Mouse (Mus musculus) spleen, embryonic (tissue): ENCODE results near the gene Bri3bp.

Experiments used
- CTCF ChIA-PET: fragments of 350-600 bp; sonication (Branson Sonifier 250); formaldehyde crosslinking; loops from one replicate; lab custom pipeline; 2022; lab: Charles Lee

Bri3bp gene

GRCm38 (mm10) chr5:125446344-125446743 is 5.0 kb downstream of the Bri3bp start:
- CTCF ChIA-PET, result no interaction called here

GRCm38 (mm10) chr5:125448026-125448425 is 6.7 kb downstream of the Bri3bp start:
- CTCF ChIA-PET, result no interaction called here

- CTCF ChIA-PET, result no interaction called here
Measured at GRCm38 (mm10) chr5:125448631-125449030, 7.3 kb downstream of the Bri3bp start.

GRCm38 (mm10) chr5:125449306-125449705 is 7.9 kb downstream of the Bri3bp start:
- CTCF ChIA-PET, result no interaction called here

GRCm38 (mm10) chr5:125452573-125452972 is 11.2 kb downstream of the Bri3bp start:
- CTCF ChIA-PET, result no interaction called here

GRCm38 (mm10) chr5:125456100-125456499 is 14.7 kb downstream of the Bri3bp start:
- CTCF ChIA-PET, result no interaction called here

GRCm38 (mm10) chr5:125457538-125457937 is 16.2 kb downstream of the Bri3bp start:
- CTCF ChIA-PET, result interaction anchor here (0.6 kb wide), 1 partner anchor 16 kb away, joined by 3 read pairs; no protein-coding TSS in a partner anchor

GRCm38 (mm10) chr5:125460574-125460973 is 19.2 kb downstream of the Bri3bp start:
- CTCF ChIA-PET, result interaction anchor here (0.6 kb wide), 1 partner anchor 92 kb away, joined by 4 read pairs; no protein-coding TSS in a partner anchor

GRCm38 (mm10) chr5:125461868-125462445 is 20.6 kb downstream of the Bri3bp start:
- CTCF ChIA-PET, result no interaction called here

GRCm38 (mm10) chr5:125465192-125465591 is 23.8 kb downstream of the Bri3bp start:
- CTCF ChIA-PET, result interaction anchor here (0.7 kb wide), 1 partner anchor 84 kb away, joined by 6 read pairs; no protein-coding TSS in a partner anchor

- CTCF ChIA-PET, result interaction anchor here (0.7 kb wide), 1 partner anchor 85 kb away, joined by 6 read pairs; no protein-coding TSS in a partner anchor
Measured at GRCm38 (mm10) chr5:125465701-125466106, 24.3 kb downstream of the Bri3bp start.

GRCm38 (mm10) chr5:125466483-125466882 is 25.1 kb downstream of the Bri3bp start:
- CTCF ChIA-PET, result no interaction called here

GRCm38 (mm10) chr5:125467261-125467660 is 25.9 kb downstream of the Bri3bp start:
- CTCF ChIA-PET, result no interaction called here

GRCm38 (mm10) chr5:125470713-125471112 is 29.3 kb downstream of the Bri3bp start:
- CTCF ChIA-PET, result no interaction called here

GRCm38 (mm10) chr5:125472796-125473475 is 31.6 kb downstream of the Bri3bp start:
- CTCF ChIA-PET, result no interaction called here

- CTCF ChIA-PET, result no interaction called here
Measured at GRCm38 (mm10) chr5:125475030-125475429, 33.7 kb downstream of the Bri3bp start.

- CTCF ChIA-PET, result no interaction called here
Measured at GRCm38 (mm10) chr5:125475601-125476285, 34.4 kb downstream of the Bri3bp start, which contains the start of gene Aacs. TSS of gene Aacs (plus strand) at chr5:125475814.

- CTCF ChIA-PET, result no interaction called here
Measured at GRCm38 (mm10) chr5:125476286-125476625, 34.9 kb downstream of the Bri3bp start.

GRCm38 (mm10) chr5:125476799-125477198 is 35.4 kb downstream of the Bri3bp start:
- CTCF ChIA-PET, result no interaction called here

- CTCF ChIA-PET, result no interaction called here
Measured at GRCm38 (mm10) chr5:125477533-125477932, 36.2 kb downstream of the Bri3bp start.

GRCm38 (mm10) chr5:125478037-125478436 is 36.7 kb downstream of the Bri3bp start:
- CTCF ChIA-PET, result interaction anchor here (0.6 kb wide), 1 partner anchor 30 kb away, joined by 5 read pairs; no protein-coding TSS in a partner anchor

GRCm38 (mm10) chr5:125479376-125479775 is 38.0 kb downstream of the Bri3bp start:
- CTCF ChIA-PET, result no interaction called here
